Mouse (Mus musculus) stomach, embryonic 15.5 days (tissue): ENCODE results near the gene Pafah1b2. TPM values are rescaled to one million over a fixed set of nuclear protein-coding genes. Genes with fewer than 3 reads are reported as not detected.
A peak's percentile ranks its signal among the peaks of the same experiment; 100 is the strongest.

Experiments
- ATAC-seq: fragments of 200-750 bp; cut with Nextera tagmentation; 2 replicates; pipeline ENCODE4 v1.8.0; 2017; ENCODE audit warnings: low read depth, moderate number of reproducible peaks, moderate TSS enrichment; ENCODE audit not compliant: insufficient read depth, low FRiP score
- H3K27ac ChIP-seq: fragments of 300-500 bp; sonication (generic); 2 replicates; pipeline ENCODE4 v1.5.1; 2015; ENCODE audit warnings: mild to moderate bottlenecking, inconsistent platforms
- H3K27me3 ChIP-seq: fragments of 300-500 bp; sonication (generic); replicated peaks from 2 replicates; pipeline ENCODE4 v1.6.1; 2015; ENCODE audit warnings: inconsistent platforms
- H3K36me3 ChIP-seq: fragments of 300-500 bp; sonication (generic); 2 replicates; pipeline ENCODE4 v1.6.1; 2015; ENCODE audit warnings: inconsistent platforms
- H3K4me1 ChIP-seq: fragments of 300-500 bp; sonication (generic); 2 replicates; pipeline ENCODE4 v1.6.1; 2015; ENCODE audit warnings: inconsistent platforms
- H3K4me2 ChIP-seq: fragments of 300-500 bp; sonication (generic); 2 replicates; pipeline ENCODE4 v1.6.1; 2015; ENCODE audit warnings: mild to moderate bottlenecking, inconsistent platforms
- H3K4me3 ChIP-seq: fragments of 300-500 bp; sonication (generic); replicated peaks from 2 replicates; pipeline ENCODE4 v1.5.1; 2015; ENCODE audit warnings: inconsistent platforms
- H3K9ac ChIP-seq: fragments of 300-500 bp; sonication (generic); 2 replicates; pipeline ENCODE4 v1.6.1; 2015; ENCODE audit warnings: inconsistent platforms
- H3K9me3 ChIP-seq: fragments of 300-500 bp; sonication (generic); 2 replicates; pipeline ENCODE4 v1.6.1; 2016; ENCODE audit warnings: inconsistent platforms
- WGBS: fragments of 180-500 bp; shearing (Covaris S2); methylation state at CpG from one replicate; pipeline ENCODE4 v1.1.7; 2015; 5-methylcytosine and 5-hydroxymethylcytosine counted together
- polyA plus RNA-seq: library from polyadenylated mRNA; unstranded; fragments of >200 nt; fragmentation: Nextera tagmentation; extraction: Ambion mirVana; gene quantifications from 2 replicates; pipeline ENCODE4 v1.2.1, GENCODE M21; 2015

The Pafah1b2 gene
- polyA plus RNA-seq, 1 experiment from 2014 or later: 148 TPM

- Histone ChIP-seq H3K27ac (no peak overlapping the region), H3K36me3 (peaks cover 53% of the 10 kb centered on the region), H3K27me3 (no peaks in the 10 kb centered on the region), H3K4me1 (0 out of 2 replicates have a peak, but pooled peaks cover 5% of the 10 kb centered on the region), H3K9ac (no peak overlapping the region), H3K4me2 (no peak overlapping the region), H3K4me3 (no peak overlapping the region), H3K9me3 (no peaks in the 10 kb centered on the region)
- no peak for ATAC-seq
- WGBS: 83% methylated on average over 13 of the region's 13 CpGs
Observed at GRCm38 (mm10) chr9:45945721-45946120, 66.8 kb downstream of the Pafah1b2 start.

DNA sequence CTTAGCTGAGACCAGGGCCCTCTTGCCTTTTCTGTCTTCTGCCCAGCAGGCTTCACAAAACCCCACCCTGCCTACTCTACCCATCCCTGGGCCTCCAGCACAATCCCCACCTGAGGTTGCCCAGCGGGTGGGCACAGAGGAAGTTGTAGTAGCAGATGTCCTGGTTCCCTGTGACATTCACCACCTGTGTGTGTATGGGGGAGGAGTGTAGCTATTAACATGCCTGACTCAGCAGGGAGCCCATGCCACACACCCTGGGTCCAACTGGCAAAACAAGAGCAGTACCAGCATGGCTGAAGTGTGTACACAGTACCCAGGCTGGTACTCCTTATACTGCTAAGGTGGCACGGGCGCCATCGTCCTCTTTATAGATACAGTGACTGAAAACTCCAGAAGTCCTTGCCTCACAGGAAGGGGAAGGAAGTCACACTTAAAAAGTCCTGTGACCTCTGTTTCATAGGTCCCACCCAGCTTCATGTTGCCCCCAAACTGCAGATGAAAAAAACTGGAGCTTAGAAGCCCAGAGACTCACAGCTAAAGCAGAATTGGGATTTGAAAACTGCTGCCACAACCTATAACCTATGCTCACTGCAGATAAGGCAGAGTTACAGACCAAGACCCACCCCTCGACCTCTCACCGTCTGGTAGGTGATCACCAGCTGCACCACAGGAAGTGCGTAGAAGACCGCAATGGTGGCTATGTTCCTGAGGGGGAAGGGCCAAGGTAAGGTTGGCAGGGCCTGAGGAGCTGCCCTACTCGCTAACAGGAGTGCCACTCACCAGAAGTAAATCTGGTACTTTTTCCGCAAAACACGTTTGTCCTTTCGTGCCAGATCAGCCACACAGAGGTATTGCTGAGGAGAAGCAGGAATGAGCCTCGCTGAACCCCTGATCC is 67.7 kb downstream of the Pafah1b2 start:
- H3K4me2 ChIP-seq: no peak overlapping the region
- H3K9ac ChIP-seq: no peak overlapping the region
- 0 out of 2 replicates have a peak, but pooled peaks cover 5% of the 10 kb centered on the region for H3K4me1 ChIP-seq
- H3K36me3 ChIP-seq: peaks cover 45% of the 10 kb centered on the region
- ATAC-seq: no peak
- H3K4me3 ChIP-seq: no peak overlapping the region
- 74% methylated on average over 13 of the region's 13 CpGs for WGBS
- no peak overlapping the region for H3K27ac ChIP-seq
- H3K9me3 ChIP-seq: no peaks in the 10 kb centered on the region
- H3K27me3 ChIP-seq: no peaks in the 10 kb centered on the region

GRCm38 (mm10) chr9:45943628-45944505 is 68.6 kb downstream of the Pafah1b2 start:
- H3K36me3 ChIP-seq: peaks cover 42% of the 10 kb centered on the region
- H3K27me3 ChIP-seq: no peaks in the 10 kb centered on the region
- peak; percentile 47 for ATAC-seq
- 91% methylated on average over 8 of the region's 8 CpGs for WGBS
- H3K4me2 ChIP-seq: no peak overlapping the region
- no peak overlapping the region for H3K27ac ChIP-seq
- H3K4me3 ChIP-seq: no peak overlapping the region
- no peak overlapping the region for H3K9ac ChIP-seq
- H3K9me3 ChIP-seq: no peaks in the 10 kb centered on the region
- H3K4me1 ChIP-seq: 0 out of 2 replicates have a peak, but pooled peaks cover 5% of the 10 kb centered on the region

DNA sequence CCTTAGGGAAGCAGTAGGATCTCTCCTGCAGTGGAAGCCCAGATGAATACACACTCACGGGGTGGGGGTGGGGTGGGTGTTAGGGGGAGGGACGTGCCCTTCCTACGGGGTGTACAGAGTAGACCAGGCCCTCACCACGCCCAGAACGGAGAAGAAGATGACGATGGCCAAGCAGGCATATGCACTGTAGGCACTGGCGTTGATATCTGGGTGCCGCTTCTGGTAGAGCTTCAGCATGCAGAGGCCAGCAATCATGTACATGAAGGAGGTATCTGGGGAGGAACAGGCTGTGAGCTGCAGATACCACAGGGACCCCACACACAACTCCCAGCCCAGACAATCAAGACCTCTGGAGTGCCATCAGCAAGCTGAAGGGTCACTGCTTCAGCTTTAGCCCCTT is 69.6 kb downstream of the Pafah1b2 start:
- no peaks in the 10 kb centered on the region for H3K9me3 ChIP-seq
- H3K4me3 ChIP-seq: no peak overlapping the region
- peaks cover 45% of the 10 kb centered on the region for H3K36me3 ChIP-seq
- WGBS: 84% methylated on average over 8 of the region's 8 CpGs
- H3K27me3 ChIP-seq: no peaks in the 10 kb centered on the region
- no peak overlapping the region for H3K27ac ChIP-seq
- H3K4me2 ChIP-seq: no peak overlapping the region
- no peak for ATAC-seq
- no peak overlapping the region for H3K9ac ChIP-seq
- H3K4me1 ChIP-seq: 0 out of 2 replicates have a peak, but pooled peaks cover 5% of the 10 kb centered on the region

DNA sequence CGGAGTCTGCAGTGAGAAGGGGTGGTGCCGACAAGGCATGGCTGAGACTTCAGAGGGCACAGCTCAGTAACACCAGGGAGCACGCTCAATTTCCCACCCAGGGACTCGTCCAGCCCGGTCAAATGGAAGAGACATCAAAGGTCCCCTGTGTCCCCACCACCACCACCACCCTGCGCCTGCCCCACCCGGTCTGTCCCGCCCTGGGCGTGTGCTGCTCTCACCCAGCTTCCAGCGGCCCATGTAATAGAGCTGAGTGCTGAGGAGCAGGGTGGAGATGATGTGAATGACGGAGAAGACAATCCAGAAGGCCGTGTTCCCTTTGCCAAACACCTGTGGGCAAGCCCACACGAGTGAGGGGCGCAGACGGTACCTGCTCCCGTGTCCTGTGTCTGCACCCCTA is 70.0 kb downstream of the Pafah1b2 start:
- H3K4me3 ChIP-seq: no peak overlapping the region
- 88% methylated on average over 16 of the region's 16 CpGs for WGBS
- no peaks in the 10 kb centered on the region for H3K27me3 ChIP-seq
- H3K9me3 ChIP-seq: no peaks in the 10 kb centered on the region
- H3K36me3 ChIP-seq: peaks cover 46% of the 10 kb centered on the region
- H3K27ac ChIP-seq: no peak overlapping the region
- H3K4me1 ChIP-seq: 0 out of 2 replicates have a peak, but pooled peaks cover 5% of the 10 kb centered on the region
- no peak overlapping the region for H3K9ac ChIP-seq
- ATAC-seq: no peak
- H3K4me2 ChIP-seq: no peak overlapping the region

DNA sequence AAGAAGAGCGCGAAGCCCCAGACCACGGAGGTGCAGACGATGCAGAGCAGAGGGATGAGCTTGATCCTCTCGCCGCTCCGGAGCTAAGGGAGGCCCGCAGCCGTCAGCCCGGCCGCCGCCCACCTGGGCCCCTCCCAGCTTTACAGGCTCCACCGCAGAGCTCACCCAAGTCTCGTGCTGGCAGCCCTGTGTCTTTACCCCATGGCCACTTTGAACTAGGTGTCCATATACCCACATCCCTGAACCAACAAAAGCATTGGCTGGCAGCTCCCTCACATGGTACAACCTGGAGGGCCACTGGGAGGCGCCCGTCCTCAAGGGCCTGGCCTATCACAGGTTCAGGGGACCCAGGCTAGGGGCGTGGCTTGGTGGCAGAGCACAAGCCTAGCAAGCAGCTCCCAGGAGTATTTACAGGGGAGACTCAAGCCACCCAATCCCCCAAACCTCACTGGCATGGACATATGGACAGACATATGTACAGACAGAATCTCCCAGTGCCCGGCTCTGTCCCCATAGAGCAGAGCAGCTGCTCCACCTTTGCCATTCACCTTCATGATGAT is 71.1 kb downstream of the Pafah1b2 start:
- H3K27me3 ChIP-seq: no peaks in the 10 kb centered on the region
- H3K4me2 ChIP-seq: no peak overlapping the region
- H3K36me3 ChIP-seq: peaks cover 46% of the 10 kb centered on the region
- H3K27ac ChIP-seq: no peak overlapping the region
- H3K9ac ChIP-seq: no peak overlapping the region
- 0 out of 2 replicates have a peak, but pooled peaks cover 9% of the 10 kb centered on the region for H3K4me1 ChIP-seq
- no peak overlapping the region for H3K4me3 ChIP-seq
- WGBS: 65% methylated on average over 18 of the region's 18 CpGs
- no peak for ATAC-seq
- H3K9me3 ChIP-seq: no peaks in the 10 kb centered on the region

DNA sequence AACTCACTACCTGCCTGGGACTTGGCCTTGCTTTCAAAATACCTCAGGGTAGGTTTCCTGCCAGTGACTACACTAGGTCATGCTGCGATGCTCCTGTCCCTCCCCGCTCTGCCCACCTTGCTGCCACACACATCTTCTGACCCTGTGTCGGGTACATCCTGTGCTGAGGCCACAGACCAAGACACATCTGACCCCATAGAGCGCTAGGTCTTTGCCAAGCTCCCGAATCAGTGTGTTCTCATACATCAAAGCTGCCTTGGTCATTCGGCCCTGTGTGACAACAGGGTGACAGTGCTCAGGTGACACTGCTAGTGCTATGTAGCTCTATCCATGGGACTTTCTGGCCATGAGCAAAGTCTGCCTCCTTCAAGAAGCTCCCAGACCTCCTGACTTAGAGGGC is 72.7 kb downstream of the Pafah1b2 start:
- 91% methylated on average over 6 of the region's 6 CpGs for WGBS
- H3K9me3 ChIP-seq: no peaks in the 10 kb centered on the region
- peaks cover 38% of the 10 kb centered on the region for H3K36me3 ChIP-seq
- H3K27me3 ChIP-seq: no peaks in the 10 kb centered on the region
- no peak overlapping the region for H3K4me3 ChIP-seq
- H3K27ac ChIP-seq: no peak overlapping the region
- 0 out of 2 replicates have a peak, but pooled peaks cover 10% of the 10 kb centered on the region for H3K4me1 ChIP-seq
- no peak overlapping the region for H3K9ac ChIP-seq
- H3K4me2 ChIP-seq: no peak overlapping the region
- ATAC-seq: no peak

DNA sequence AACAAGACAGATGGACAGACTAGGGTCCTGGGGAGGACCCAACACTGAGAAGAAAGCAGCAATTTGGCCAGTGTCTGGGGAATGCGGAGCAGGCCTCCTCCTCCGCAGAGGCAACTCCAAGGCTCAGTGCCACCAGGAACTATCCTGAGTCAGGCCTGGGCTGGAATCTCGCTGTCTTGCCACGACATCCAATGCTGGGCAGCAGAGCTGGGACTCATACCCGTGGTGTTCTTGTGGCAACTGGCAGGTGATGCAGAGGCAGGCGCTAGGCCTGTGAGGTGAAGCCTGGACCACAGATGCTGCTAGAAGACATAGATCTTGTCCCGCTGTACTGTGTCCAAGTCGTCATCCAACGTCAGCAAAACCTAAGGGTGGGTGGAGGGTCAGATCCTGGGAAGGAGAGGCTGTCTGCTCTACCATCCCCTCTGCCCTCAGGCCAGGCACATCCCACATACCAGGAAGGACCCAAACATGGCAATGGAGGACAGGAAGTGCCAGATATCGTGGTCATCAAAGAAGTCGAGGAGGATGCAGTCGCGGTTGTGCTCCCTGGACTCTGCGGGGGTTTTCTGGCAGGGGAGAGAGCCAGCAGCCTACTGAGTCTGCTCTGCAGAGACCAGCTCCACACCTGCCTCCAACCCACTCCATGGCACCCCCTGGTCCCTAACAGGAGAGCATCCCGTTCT is 73.4 kb downstream of the Pafah1b2 start:
- H3K4me1 ChIP-seq: 0 out of 2 replicates have a peak, but pooled peaks cover 5% of the 10 kb centered on the region
- H3K4me3 ChIP-seq: no peak overlapping the region
- H3K27ac ChIP-seq: no peak overlapping the region
- no peak overlapping the region for H3K4me2 ChIP-seq
- 84% methylated on average over 15 of the region's 15 CpGs for WGBS
- no peak overlapping the region for H3K9ac ChIP-seq
- no peaks in the 10 kb centered on the region for H3K9me3 ChIP-seq
- no peak for ATAC-seq
- no peaks in the 10 kb centered on the region for H3K27me3 ChIP-seq
- peaks cover 38% of the 10 kb centered on the region for H3K36me3 ChIP-seq

DNA sequence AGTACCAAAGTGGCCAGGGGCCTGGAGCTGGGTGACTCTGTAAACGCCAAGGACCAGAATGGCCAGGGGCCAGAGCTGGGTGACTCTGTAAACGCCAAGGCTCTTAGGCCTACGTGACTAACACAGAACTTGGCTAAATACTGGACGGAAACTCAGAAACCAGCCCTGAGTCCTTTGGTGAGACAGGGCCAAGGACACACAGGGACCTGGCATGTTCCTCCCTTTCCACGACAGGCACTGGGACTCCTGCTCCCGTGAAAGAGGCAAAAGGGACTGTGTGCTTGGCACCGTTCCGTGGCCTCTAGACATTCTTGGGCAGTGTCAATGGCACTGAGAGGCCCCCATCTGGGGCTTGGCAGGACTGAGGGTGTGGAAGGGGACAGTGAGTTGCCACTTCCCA is 74.4 kb downstream of the Pafah1b2 start:
- Histone ChIP-seq H3K27ac (no peak overlapping the region), H3K4me3 (no peak overlapping the region), H3K4me1 (peaks cover 6% of the 10 kb centered on the region; the same call in 1 of the 2 replicates), H3K36me3 (peaks cover 33% of the 10 kb centered on the region), H3K9me3 (no peaks in the 10 kb centered on the region), H3K9ac (no peak overlapping the region), H3K4me2 (no peak overlapping the region), H3K27me3 (no peaks in the 10 kb centered on the region)
- 91% methylated on average over 8 of the region's 8 CpGs for WGBS
- no peak for ATAC-seq

DNA sequence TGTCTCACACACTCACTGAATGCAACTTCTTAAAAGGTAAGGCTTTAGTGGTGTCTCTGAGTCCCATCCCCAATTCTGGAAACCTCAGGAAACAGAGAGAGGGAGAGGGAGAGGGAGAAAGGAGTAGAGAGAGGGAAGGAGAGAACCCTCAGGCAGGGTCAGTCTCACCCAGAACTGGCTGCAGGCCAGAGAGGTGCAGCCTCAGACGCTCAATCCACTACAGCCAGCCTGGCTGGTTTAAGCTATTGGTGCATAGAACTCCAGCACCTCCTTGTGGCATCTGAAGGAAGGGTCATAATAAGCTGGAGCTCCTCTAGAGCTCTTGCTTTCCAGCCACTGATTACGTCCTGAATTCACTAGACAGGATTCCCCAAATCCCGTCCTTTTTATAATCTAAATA is 75.6 kb downstream of the Pafah1b2 start:
- no peak overlapping the region for H3K4me2 ChIP-seq
- H3K4me3 ChIP-seq: no peak overlapping the region
- no peaks in the 10 kb centered on the region for H3K27me3 ChIP-seq
- ATAC-seq: peak; percentile 53
- no peaks in the 10 kb centered on the region for H3K9me3 ChIP-seq
- peaks cover 12% of the 10 kb centered on the region; the same call in 1 of the 2 replicates for H3K4me1 ChIP-seq
- H3K27ac ChIP-seq: peak overlapping the region; percentile 72
- H3K9ac ChIP-seq: no peak overlapping the region
- H3K36me3 ChIP-seq: peaks cover 21% of the 10 kb centered on the region
- WGBS: 16% methylated on average over 3 of the region's 3 CpGs

- H3K4me2 ChIP-seq: peak within 1 kb of the TSS; percentile 48
- H3K27ac ChIP-seq: peak within 1 kb of the TSS; percentile 72
- peak within 1 kb of the TSS; percentile 23 for H3K9ac ChIP-seq
- no peaks in the 10 kb centered on the region for H3K27me3 ChIP-seq
- WGBS: 8% methylated on average over 21 of the region's 21 CpGs
- H3K4me3 ChIP-seq: peak within 1 kb of the TSS; percentile 35
- peaks cover 12% of the 10 kb centered on the region; the same call in 1 of the 2 replicates for H3K4me1 ChIP-seq
- peak; percentile 69 for ATAC-seq
- H3K36me3 ChIP-seq: peaks cover 18% of the 10 kb centered on the region
- H3K9me3 ChIP-seq: no peaks in the 10 kb centered on the region
Observed at GRCm38 (mm10) chr9:45935628-45936210, 76.8 kb downstream of the Pafah1b2 start, which contains the start of gene Tagln. Gene Tagln, minus strand, starts transcription at chr9:45936058.
